Comparison of ENCODE assay signal across 20 mouse cellular contexts in the genomic region with DNA sequence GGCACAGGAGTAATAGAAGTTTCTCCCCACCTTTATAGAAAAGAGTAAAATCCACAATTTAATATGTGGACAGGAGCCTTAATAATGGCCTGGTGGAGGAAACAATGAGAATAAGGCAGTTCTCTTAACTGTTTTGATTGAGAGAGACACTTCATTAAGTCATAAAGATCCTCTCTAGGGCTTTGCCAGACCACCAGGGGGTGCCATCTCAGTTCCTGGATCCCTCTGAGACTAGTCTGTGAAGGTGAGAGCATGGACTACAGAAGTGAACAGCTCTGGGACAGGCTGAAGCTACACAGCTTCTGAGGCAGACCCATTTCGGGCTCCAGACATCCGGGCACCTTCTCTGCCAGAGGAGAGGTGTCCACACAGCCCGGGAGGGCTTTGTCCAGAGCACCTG.
A peak's percentile ranks its signal among the peaks of the same experiment; 100 is the strongest.
DNase-seq lines count a peak whose midpoint lies in the region; TF ChIP-seq lines count a peak whose summit lies in the region.
"Had no signal": no experiment of that assay in that cellular context is flagged by ENCODE, and none has a peak within 500 bp of the region (broad histone marks: within the 10 kb centered on the region; RNA-seq: fewer than 3 reads in every experiment).

No protein-coding gene starts in this region.

- DNase-seq in heart, postnatal 4 days = peak; percentile 13
- DNase-seq in heart, adult 18-20 months = no peak
- no peak for DNase-seq in layer of hippocampus, adult 2 months (ENCODE audit: low spot score in 2 of 2)
- DNase-seq in layer of hippocampus, postnatal 25 days (ENCODE audit: extremely low spot score in 1 of 2, low spot score in 1 of 2) = no peak
- DNase-seq in retina, embryonic 14.5 days (ENCODE audit: low spot score) = peak; percentile 38
- DNase-seq in retina, postnatal 1 day = no peak
- peak; percentile 6 for DNase-seq in telencephalon, adult 2 months (ENCODE audit: low read depth, low spot score)
- DNase-seq in spleen, adult 12 weeks (ENCODE audit: low spot score) = no peak
- DNase-seq: adrenal gland, postnatal 36 days; B cell, adult 2 months; cerebellum, adult 8-10 months; heart, postnatal 36 days; kidney, adult 18-20 months; liver, embryonic 13.5 days; lung, postnatal 14 days; thymus, postnatal 25 days had no signal

- no peak overlapping the region for H3K4me3 ChIP-seq in layer of hippocampus, adult 2 months
- H3K4me3 ChIP-seq: embryonic facial prominence, embryonic 13.5 days; limb, embryonic 10.5 days; liver, embryonic 13.5 days; midbrain, embryonic 13.5 days; myocyte had no signal

- no peak overlapping the region for H3K27ac ChIP-seq in layer of hippocampus, adult 2 months
- H3K27ac ChIP-seq: embryonic facial prominence, embryonic 13.5 days; limb, embryonic 10.5 days; liver, embryonic 13.5 days; midbrain, embryonic 13.5 days had no signal

- peak; percentile 46 for TF ChIP-seq CTCF in layer of hippocampus, adult 2 months (conservative IDR thresholded peaks at IDR 0.05)

Comparison
In these comparisons a context has a peak if more than half of its experiments do, and no peak if none do; other contexts are left out.
1. DNase-seq: peak in heart, postnatal 4 days (single experiment), retina, embryonic 14.5 days (single experiment) and telencephalon, adult 2 months (single experiment); none in heart, adult 18-20 months (0 of 2), layer of hippocampus, adult 2 months (0 of 2), layer of hippocampus, postnatal 25 days (0 of 2), retina, postnatal 1 day (single experiment) and spleen, adult 12 weeks (single experiment).